Mouse (Mus musculus): Measurements from ENCODE around the gene Araf. TPM values are rescaled to one million over a fixed set of nuclear protein-coding genes. Genes with fewer than 3 reads are reported as not detected.
"Not testable (repeated sequence)": the region's sequence is repeated elsewhere in the genome, so short reads cannot be mapped to it uniquely, and the experiment has no call there.

Gene Araf
- polyA plus RNA-seq, 1 experiment from 2014 or later = 107 TPM

DNA sequence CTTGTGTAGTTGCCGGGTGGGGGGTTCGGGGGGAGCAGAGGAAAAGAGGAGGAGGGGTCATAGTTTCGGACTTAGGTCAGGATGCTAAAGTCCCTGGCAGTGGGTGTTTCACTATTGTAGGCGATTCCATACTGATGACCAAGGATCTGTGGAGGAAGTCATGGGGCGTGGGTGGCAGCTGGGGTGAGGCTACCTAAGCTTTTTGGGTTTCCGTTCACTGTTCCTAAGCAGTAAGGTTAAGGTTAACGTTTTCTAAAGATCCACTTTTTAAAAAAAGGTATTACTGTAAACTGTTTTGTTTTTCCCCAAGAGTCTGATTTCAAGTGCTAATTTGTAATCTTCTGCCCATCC is 1.2 kb downstream of the Araf start:
- Histone ChIP-seq H3K36me3 (no peaks in the 10 kb centered on the region), H3K4me3 (peak overlapping the region; percentile 44), H3K9me3 (no peaks in the 10 kb centered on the region), H3K27ac (peak overlapping the region; percentile 88), H3K4me2 (peak overlapping the region; percentile 46), H3K4me1 (no peaks in the 10 kb centered on the region), H3K27me3 (no peaks in the 10 kb centered on the region), H3K9ac (0 out of 2 replicates have a peak overlapping the region, but pooled peaks have one; percentile 20)
- 26% methylated on average over 7 of the region's 7 CpGs for WGBS
- no peak for ATAC-seq (ENCODE audit: insufficient number of reproducible peaks, low FRiP score, low TSS enrichment, low read depth)

DNA sequence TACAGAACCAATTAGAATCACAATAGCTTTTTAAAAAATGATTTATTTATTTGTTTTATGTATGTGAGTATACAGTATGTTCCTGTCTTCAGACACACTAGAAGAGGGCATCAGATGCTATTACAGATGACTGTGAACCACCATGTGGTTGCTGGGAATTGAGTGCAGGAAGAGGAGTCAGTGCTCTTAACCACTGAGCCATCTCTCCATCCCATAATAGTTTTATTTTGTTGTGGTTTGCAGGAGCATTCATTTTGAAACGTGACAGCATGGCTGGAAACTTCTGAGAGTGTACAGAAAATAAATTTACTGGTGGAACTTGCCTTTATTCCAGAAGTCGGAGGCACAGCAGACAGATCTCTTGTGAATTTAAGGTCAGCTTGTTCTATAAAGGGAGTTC is 3.8 kb downstream of the Araf start:
- 68% methylated on average over 2 of the region's 2 CpGs for WGBS
- ATAC-seq (ENCODE audit: insufficient number of reproducible peaks, low FRiP score, low TSS enrichment, low read depth) = no peak

DNA sequence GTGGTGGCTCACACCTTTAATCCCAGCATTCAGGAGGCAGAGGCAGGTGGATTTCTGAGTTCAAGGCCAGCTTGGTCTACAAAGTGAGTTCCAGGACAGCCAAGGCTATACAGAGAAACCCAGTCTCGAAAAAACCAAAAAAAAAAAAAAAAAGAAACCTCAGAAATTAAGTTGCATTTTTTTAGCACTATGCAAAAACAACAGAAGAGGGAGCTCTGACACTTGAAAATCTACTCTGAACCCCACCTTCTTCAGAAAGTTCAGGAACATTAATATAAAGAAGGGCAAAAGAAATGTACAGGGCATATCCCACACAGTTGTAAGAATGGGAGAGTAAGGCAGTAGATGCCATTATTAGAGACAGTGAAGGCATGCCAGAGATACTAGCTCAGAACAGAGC is 6.7 kb downstream of the Araf start:
- not testable (repeated sequence) for H3K9ac ChIP-seq; H3K9me3 ChIP-seq; H3K27me3 ChIP-seq; H3K4me3 ChIP-seq; H3K4me1 ChIP-seq; H3K27ac ChIP-seq; H3K36me3 ChIP-seq; H3K4me2 ChIP-seq; ATAC-seq (ENCODE audit: insufficient number of reproducible peaks, low FRiP score, low TSS enrichment, low read depth)
- 31% methylated on average over 1 of the region's 1 CpGs for WGBS

More for the DNA sequence above, 3.8 kb downstream of the Araf start:
- H3K36me3 ChIP-seq = no peaks in the 10 kb centered on the region
- no peaks in the 10 kb centered on the region for H3K9me3 ChIP-seq
- H3K27me3 ChIP-seq = no peaks in the 10 kb centered on the region
- no peak overlapping the region for H3K4me3 ChIP-seq
- H3K4me1 ChIP-seq = no peaks in the 10 kb centered on the region
- no peak overlapping the region for H3K9ac ChIP-seq
- no peak overlapping the region for H3K27ac ChIP-seq
- no peak overlapping the region for H3K4me2 ChIP-seq

DNA sequence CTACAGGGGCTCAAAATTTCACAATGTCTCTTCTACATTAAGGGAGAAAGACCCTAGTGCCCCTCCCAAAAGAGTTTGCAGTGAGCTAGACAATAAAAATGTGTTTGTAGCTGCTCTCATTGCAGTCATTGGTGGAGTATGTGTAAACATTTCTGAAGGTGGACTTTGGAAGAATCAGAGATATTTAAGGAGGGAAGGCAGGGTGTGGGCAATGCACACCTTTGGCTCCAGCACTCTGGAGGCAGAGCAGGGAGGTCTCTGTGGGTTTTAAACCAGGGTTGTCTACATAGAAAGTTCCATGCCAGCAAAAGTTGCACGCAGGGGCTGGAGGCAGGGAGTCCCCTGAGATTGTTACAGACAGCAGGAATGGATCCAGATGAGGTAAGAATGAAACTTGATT is 8.7 kb downstream of the Araf start:
- Histone ChIP-seq H3K4me3 (no peak overlapping the region), H3K27me3 (no peaks in the 10 kb centered on the region), H3K4me1 (no peaks in the 10 kb centered on the region), H3K27ac (no peak overlapping the region), H3K4me2 (no peak overlapping the region), H3K9me3 (no peaks in the 10 kb centered on the region), H3K36me3 (no peaks in the 10 kb centered on the region), H3K9ac (no peak overlapping the region)
- no peak for ATAC-seq (ENCODE audit: insufficient number of reproducible peaks, low FRiP score, low TSS enrichment, low read depth)
- WGBS = 42% methylated on average over 1 of the region's 1 CpGs

DNA sequence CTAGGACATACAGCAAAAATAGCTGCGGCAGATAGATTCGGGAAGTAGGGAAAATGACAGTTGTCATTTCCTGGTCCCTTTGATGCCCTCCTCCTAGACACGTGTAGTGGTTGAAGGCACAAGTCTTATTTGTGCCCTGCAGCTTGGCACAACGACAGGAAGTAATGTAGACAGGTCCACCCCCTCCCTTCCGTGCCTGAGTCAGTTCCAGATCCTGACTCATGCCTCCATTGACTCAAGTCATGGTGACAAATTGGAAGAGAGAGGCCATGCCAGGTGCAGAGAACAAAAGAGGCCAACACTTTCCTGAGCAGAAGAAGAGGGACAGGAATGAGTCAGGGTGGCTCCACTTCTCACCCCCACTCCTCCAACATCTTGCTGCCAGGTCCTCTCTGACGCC is 19.4 kb downstream of the Araf start:
- Histone ChIP-seq H3K27ac (no peak overlapping the region), H3K4me3 (no peak overlapping the region), H3K36me3 (no peaks in the 10 kb centered on the region), H3K4me1 (0 out of 2 replicates have a peak, but pooled peaks cover 3% of the 10 kb centered on the region), H3K9ac (no peak overlapping the region), H3K9me3 (no peaks in the 10 kb centered on the region), H3K4me2 (no peak overlapping the region), H3K27me3 (no peaks in the 10 kb centered on the region)
- WGBS = 61% methylated on average over 6 of the region's 6 CpGs
- no peak for ATAC-seq (ENCODE audit: insufficient number of reproducible peaks, low FRiP score, low TSS enrichment, low read depth)

DNA sequence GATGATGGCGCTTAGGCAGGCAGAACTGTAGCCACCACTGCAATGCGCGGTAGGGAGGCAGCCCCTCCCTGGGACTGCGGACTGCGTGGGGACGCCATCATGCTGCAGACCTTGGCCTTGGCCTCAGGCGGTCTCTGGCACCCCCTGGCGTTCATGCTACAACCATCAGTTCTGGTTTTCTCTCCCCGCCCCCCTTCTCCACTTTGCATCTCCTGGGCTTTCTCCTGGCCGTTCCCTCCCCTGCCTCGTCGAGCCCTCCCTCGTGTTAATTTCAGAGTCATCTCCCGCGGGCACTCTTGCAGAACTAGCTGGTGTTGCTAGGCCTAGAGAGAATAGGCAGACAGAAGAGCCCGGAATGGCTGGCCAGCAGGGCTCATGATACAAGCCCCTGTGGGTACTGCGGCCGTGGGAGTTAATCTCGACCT is 21.6 kb downstream of the Araf start:
- peak overlapping the region; percentile 52 for H3K4me2 ChIP-seq
- H3K9ac ChIP-seq = peak overlapping the region; percentile 7; the same call in 1 of the 2 replicates
- H3K27ac ChIP-seq = peak overlapping the region; percentile 63; the same call in 1 of the 2 replicates
- no peaks in the 10 kb centered on the region for H3K9me3 ChIP-seq
- peak overlapping the region; percentile 34 for H3K4me3 ChIP-seq
- WGBS = 28% methylated on average over 19 of the region's 19 CpGs
- H3K27me3 ChIP-seq = no peaks in the 10 kb centered on the region
- peak; percentile 83 for ATAC-seq (ENCODE audit: insufficient number of reproducible peaks, low FRiP score, low TSS enrichment, low read depth)
- H3K36me3 ChIP-seq = no peaks in the 10 kb centered on the region
- H3K4me1 ChIP-seq = 0 out of 2 replicates have a peak, but pooled peaks cover 3% of the 10 kb centered on the region

DNA sequence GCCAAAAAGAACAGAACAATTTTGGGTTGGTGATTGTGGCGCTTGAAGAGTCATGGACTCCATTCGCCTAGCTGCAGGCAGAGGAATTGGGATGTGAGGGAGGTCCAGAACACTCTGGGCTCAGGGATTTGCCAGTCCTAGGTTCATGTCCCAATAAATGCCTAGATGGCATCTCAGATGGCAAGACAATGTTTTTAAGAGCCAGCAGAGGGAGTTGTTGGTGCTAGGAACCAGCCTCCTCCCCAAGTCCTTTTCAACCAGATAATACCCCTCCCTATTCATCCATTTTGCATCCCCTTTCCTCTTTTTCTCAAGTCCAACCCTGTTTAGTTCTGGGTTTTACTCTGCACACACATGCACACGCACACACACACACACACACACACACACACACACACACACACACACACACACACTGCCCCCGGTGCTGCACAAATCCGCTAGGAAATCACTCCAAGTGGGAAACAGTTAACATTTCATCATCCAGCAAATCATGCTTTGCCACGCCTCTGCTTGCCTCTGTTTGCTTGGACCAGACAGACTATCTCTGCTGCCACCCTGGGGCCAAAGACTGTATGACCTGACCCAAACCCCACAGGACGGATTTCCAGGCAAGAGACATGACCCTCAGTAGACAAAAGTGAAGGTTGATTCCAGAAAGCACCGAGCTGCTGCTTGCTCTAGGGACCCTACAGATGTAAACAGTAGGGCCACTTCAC is 22.3 kb downstream of the Araf start:
- Histone ChIP-seq H3K4me3 (peak overlapping the region; percentile 34), H3K4me2 (peak overlapping the region; percentile 52), H3K4me1 (0 out of 2 replicates have a peak, but pooled peaks cover 3% of the 10 kb centered on the region), H3K9me3 (no peaks in the 10 kb centered on the region), H3K36me3 (no peaks in the 10 kb centered on the region), H3K27ac (peak overlapping the region; percentile 63; the same call in 1 of the 2 replicates), H3K27me3 (no peaks in the 10 kb centered on the region), H3K9ac (peak overlapping the region; percentile 7; the same call in 1 of the 2 replicates)
- WGBS = 47% methylated on average over 8 of the region's 8 CpGs
- no peak for ATAC-seq (ENCODE audit: insufficient number of reproducible peaks, low FRiP score, low TSS enrichment, low read depth)

DNA sequence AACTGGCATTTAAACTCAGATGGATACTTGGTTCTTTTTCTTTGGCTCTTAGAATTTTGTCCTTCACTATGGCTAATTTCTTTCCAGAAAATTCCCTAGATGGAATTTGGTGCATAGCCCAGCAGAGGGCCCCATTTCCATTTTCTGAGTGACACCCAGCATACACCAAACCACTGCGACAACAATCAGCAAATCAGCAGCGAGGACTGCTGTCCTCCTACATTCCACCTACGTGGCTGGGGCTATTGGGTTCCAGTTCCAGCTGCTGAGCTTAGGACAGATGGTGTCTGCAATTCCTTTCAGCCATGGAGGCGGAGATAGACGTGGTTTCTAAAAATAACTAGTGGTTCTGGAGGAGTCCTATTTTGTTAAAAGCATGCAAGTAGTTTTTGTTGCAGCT is 31.3 kb downstream of the Araf start:
- no peaks in the 10 kb centered on the region for H3K36me3 ChIP-seq
- H3K4me3 ChIP-seq = no peak overlapping the region
- H3K9me3 ChIP-seq = no peaks in the 10 kb centered on the region
- no peaks in the 10 kb centered on the region for H3K4me1 ChIP-seq
- no peak overlapping the region for H3K27ac ChIP-seq
- ATAC-seq (ENCODE audit: insufficient number of reproducible peaks, low FRiP score, low TSS enrichment, low read depth) = peak; percentile 76; the same call in 1 of the 2 replicates
- H3K4me2 ChIP-seq = no peak overlapping the region
- no peak overlapping the region for H3K9ac ChIP-seq
- H3K27me3 ChIP-seq = no peaks in the 10 kb centered on the region
- 22% methylated on average over 5 of the region's 5 CpGs for WGBS

DNA sequence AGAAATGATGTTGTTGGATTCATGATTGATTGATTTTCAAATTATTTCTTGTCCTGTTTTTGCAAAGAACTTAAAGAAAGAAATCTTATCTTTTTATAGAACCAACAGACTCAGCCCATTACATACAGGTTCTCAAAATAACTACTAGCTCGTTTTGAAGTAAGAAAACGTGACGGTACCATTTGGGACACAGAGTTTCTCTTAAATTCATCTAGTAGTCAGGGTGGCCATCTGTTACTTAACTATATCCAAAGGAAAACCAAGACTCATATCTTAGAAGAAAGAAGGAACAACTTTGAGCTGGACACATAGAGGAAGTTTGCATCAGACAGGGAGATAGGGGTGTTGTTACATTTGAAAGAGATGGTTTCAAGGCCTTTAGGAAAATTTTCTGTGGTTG is 49.6 kb downstream of the Araf start:
- Histone ChIP-seq H3K27ac (no peak overlapping the region), H3K9ac (no peak overlapping the region), H3K36me3 (peaks cover 13% of the 10 kb centered on the region; the same call in 1 of the 2 replicates), H3K4me2 (no peak overlapping the region), H3K4me1 (no peaks in the 10 kb centered on the region), H3K27me3 (no peaks in the 10 kb centered on the region), H3K4me3 (no peak overlapping the region), H3K9me3 (no peaks in the 10 kb centered on the region)
- 86% methylated on average over 3 of the region's 3 CpGs for WGBS
- no peak for ATAC-seq (ENCODE audit: insufficient number of reproducible peaks, low FRiP score, low TSS enrichment, low read depth)

DNA sequence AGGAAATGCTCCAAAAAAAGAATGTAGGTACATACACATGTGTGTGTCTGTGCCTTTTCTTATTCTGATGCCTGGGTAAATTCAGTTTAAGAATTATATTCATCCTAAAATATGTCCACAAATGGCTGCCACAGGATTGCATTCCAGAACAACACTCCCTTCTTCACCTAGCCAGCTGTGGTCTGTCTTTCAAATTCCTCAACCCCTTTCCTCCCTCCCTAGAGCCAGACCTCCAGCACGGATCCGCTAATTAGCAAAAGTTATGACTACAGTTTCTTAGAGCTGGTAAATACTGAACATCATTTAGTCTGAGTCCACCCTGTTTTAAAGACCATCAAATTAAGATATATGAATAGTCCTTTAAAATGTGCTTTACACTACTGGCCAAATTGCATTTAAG is 50.2 kb downstream of the Araf start:
- 26% methylated on average over 2 of the region's 2 CpGs for WGBS
- H3K9me3 ChIP-seq = no peaks in the 10 kb centered on the region
- peak overlapping the region; percentile 65; the same call in 1 of the 2 replicates for H3K27ac ChIP-seq
- H3K27me3 ChIP-seq = no peaks in the 10 kb centered on the region
- H3K4me2 ChIP-seq = peak overlapping the region; percentile 34
- no peak for ATAC-seq (ENCODE audit: insufficient number of reproducible peaks, low FRiP score, low TSS enrichment, low read depth)
- H3K9ac ChIP-seq = no peak overlapping the region
- peaks cover 13% of the 10 kb centered on the region; the same call in 1 of the 2 replicates for H3K36me3 ChIP-seq
- peak overlapping the region; percentile 54 for H3K4me3 ChIP-seq
- no peaks in the 10 kb centered on the region for H3K4me1 ChIP-seq

DNA sequence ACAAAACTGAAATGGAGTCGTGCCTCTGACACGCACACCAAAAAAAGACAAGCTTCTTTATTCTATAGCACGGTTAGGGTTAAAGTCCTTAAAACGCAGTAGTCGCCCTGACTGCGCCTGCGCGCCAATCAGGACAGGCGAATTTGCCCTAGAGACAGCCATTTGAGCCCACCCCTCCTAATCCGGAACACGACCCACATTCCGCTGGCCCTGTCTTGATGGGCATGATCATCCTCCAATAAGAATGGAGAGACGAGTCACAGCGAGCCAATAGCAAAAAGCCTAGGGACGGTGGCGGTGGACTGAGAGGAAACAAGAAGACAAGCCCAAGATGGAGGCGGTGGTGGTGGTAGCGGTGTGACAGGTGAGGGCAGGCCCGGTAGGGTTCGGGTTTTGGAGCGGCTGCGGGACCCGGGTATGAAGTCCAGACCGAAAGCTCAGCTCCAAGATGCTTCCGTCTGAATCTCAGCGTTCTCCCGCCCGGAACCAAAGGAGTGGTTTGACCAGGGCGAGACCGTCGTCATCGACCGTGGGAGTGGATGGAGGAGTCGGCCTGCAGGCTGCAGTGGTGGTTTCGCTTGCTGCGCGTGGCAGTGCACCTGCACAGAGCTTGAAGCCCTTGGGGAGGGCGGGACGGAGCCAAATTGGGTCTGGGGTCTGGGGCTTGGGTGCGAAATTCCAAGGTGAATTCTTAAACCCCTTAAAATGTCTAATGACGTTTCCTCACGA is 50.8 kb downstream of the Araf start:
- Histone ChIP-seq H3K9ac (peak overlapping the region; percentile 58), H3K36me3 (peaks cover 16% of the 10 kb centered on the region), H3K4me2 (peak overlapping the region; percentile 42), H3K9me3 (no peaks in the 10 kb centered on the region), H3K4me3 (peak overlapping the region; percentile 54), H3K27me3 (no peaks in the 10 kb centered on the region), H3K27ac (peak overlapping the region; percentile 65; the same call in 1 of the 2 replicates), H3K4me1 (no peaks in the 10 kb centered on the region)
- WGBS = 22% methylated on average over 42 of the region's 42 CpGs
- ATAC-seq (ENCODE audit: insufficient number of reproducible peaks, low FRiP score, low TSS enrichment, low read depth) = peak; percentile 96

DNA sequence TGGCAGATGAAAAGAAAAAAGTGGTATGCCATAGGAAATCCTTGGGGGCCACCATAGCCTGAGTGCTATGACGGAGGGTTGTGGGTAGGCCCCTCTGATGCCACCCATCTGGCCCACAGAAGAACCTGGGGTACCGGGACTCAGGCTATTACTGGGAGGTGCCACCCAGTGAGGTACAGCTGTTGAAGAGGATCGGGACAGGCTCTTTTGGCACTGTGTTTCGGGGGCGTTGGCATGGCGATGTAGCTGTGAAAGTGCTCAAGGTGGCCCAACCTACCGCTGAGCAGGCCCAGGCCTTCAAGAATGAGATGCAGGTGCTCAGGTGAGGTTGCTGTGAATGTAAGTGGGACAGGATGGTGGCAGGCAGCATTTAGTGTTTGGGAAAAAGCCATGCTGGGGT is 56.2 kb downstream of the Araf start:
- WGBS = 91% methylated on average over 7 of the region's 7 CpGs
- Histone ChIP-seq H3K36me3 (peaks cover 39% of the 10 kb centered on the region), H3K9me3 (no peaks in the 10 kb centered on the region), H3K27ac (no peak overlapping the region), H3K4me3 (no peak overlapping the region), H3K27me3 (no peaks in the 10 kb centered on the region), H3K9ac (no peak overlapping the region), H3K4me2 (no peak overlapping the region), H3K4me1 (no peaks in the 10 kb centered on the region)
- no peak for ATAC-seq (ENCODE audit: insufficient number of reproducible peaks, low FRiP score, low TSS enrichment, low read depth)

All from limb, embryonic 15.5 days (tissue).